Mouse (Mus musculus): Measurements from ENCODE around the gene Car5a.

Gene Car5a

DNA sequence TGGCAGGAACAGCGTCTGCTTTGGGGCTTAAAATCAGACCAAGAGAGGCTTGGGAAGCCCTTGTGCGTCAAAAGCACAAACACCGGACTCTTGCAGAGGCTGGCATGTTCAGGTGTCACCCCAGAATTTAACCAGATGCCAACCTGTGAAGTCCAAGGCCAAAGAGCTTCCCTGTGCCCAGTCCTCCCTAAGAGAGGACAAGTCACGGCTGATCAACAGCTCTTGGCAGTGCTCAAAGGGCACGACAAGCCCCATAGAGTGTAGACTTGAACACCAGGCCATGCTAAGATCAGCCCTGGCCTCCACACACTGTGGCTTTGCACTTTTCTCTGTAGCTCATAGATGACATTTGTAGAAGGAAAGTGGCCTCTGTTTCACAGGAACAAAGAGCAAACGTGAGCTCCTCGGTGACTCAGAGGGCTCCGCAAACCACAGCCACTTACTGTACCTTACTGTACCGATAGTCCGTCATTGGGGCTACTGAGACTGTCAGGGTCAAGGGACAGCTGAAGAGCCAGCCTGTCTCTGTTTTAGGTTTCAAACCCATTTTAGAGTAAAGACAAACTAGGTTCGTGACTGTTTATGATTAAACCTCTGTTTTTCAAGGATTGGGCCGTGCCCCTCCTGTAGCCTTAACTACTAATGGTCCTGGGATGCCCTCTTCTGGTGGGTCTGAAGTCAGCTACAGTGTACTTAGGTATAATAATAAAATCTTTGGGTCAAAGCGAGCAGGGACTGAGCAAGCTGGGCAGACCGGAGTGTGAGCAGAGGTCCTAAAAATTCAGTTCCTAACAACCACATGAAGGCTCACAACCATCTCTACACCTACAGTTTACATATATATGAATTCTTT lies 11.8 kb downstream of the Car5a start:
- no peak for DNase-seq (ENCODE audit: low spot score)

DNA sequence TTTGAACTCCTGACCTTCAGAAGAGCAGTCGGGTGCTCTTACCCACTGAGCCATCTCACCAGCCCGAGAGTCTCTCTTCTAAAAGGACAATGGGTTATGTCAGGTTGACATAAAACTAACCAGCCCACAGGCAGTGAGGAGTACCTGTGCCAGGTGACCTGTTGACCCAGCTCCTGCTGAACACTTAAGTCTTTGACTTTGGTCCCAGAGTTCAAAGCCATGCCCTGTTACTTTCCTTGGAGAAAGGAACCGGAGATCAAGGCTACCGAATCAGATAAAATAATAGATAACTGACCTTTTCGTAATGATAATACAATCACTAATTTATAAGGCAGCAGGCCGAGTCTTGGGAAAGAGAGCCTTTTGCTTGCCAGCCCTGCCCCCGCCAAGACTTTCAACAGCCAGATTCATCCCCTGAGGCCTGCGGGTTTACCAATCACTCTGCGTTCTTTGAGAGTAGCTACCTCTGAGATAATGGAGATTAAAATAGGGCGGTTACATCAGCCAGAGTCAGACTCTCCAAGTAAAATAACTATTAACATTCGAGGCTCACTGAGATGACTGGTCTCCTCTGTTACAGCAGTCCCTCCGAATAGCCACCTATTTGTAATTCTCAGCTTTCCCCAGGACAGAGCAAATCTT lies 12.6 kb downstream of the Car5a start:
- no peak for DNase-seq (ENCODE audit: low spot score)

- DNase-seq (ENCODE audit: low spot score): no peak
These were observed 13.1 kb downstream of the Car5a start for GRCm38 (mm10) chr8:121931571-121931970.

DNA sequence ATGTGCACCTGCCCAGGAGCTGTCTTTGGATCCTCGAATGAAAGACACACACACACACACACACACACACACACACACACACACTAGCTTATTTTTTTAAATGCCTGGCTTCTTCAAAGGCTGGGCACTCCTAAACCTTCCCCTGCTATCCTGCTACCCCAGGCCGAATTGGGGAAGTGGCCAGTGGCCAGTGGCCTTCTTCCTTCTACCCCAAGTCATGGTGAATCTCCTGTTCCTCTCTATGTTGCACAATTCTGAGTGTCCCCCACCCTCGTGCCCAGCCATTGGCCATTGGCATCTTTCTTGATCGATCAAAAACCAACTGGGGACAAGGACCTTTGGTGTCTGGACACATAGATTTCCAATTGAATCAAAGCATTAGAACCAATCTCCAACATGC lies 14.7 kb downstream of the Car5a start:
- no peak for DNase-seq (ENCODE audit: low spot score)

GRCm38 (mm10) chr8:121927316-121927715 lies 17.4 kb downstream of the Car5a start:
- peak; percentile 81 for DNase-seq (ENCODE audit: low spot score)

GRCm38 (mm10) chr8:121926266-121926665 lies 18.4 kb downstream of the Car5a start:
- DNase-seq (ENCODE audit: low spot score): no peak

DNA sequence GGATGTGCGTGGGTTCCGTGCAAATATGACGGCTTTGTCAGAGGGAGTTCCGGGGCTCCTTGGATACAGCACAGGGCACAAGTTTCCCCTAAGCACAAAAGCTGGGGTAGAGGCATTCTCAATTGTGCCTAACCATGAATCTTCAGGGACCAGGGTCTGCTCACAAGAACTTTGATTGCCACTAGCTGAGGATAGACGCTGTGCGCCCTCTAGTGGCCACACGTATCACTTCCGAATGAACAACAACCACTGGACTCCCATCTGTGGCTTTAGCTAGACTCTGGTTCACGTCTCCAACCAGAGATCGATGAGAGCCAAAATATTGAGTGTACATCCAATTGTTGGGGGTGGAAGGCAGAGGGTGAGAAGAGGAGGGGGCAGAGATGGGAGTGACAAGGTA lies 19.1 kb downstream of the Car5a start:
- peak; percentile 92 for DNase-seq (ENCODE audit: low spot score)

GRCm38 (mm10) chr8:121924681-121925080 lies 20.0 kb downstream of the Car5a start:
- no peak for DNase-seq (ENCODE audit: low spot score)

DNA sequence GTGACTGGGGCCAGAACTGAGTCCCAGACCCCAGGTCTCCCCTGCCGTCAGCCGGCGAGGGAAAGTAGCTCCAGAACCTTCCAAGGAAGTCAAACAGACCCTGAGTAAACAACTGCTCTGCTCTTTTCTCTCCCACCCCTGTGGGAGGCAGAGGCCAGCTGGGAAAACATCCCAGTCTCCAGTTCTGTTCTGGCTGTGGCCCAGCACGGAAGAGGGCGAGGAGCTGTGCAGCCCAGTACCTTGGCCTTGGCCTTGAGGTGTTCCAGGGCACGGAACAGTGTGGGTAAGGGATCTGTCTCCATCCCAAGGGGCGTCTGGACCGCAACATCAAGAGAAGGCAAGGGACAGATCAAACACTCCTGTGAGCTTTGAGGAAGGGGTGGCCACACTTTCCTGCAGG lies 22.6 kb downstream of the Car5a start:
- DNase-seq (ENCODE audit: low spot score): peak; percentile 88

- DNase-seq (ENCODE audit: low spot score): no peak
These were observed 23.1 kb downstream of the Car5a start for GRCm38 (mm10) chr8:121921582-121921981.

DNA sequence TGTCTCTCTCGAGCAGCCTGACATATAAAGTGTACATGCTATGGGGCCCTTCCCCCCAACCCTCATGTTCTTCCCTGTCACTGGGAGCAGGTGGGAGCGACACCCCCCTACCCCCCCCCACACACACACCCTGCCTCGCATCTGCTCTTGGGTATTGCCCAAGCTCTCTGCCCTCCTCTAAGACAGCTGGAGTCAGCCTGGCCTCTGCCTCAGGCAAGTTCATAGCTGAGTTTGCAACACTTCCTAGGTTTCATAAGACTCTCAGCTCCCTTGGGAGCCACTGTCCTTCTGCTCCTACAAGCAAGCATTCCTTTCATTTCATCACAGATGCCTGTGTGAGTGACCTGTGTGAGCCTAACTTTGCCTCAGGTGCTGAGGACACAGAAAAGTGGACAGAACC lies 25.0 kb downstream of the Car5a start:
- DNase-seq (ENCODE audit: low spot score): no peak

DNA sequence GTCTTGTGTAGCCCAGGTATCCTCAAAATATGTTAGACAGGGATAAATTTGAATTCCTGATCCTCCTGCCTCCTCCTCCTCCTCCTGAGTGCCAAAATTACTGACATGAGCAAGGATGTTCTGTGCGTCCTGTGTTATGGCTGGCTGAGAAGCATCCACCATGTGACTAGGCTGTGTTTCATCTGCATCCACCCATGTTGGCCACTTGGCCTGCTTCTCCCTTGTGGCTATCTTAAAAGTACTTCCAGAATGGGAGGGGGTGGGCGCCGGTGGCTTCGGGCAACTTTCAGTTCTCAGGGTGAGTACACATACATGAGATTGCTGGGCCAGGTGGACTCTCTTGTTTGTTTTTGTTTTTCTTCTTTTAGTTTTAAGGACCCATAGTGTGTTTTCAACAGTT lies 25.5 kb downstream of the Car5a start:
- no peak for DNase-seq (ENCODE audit: low spot score)

DNA sequence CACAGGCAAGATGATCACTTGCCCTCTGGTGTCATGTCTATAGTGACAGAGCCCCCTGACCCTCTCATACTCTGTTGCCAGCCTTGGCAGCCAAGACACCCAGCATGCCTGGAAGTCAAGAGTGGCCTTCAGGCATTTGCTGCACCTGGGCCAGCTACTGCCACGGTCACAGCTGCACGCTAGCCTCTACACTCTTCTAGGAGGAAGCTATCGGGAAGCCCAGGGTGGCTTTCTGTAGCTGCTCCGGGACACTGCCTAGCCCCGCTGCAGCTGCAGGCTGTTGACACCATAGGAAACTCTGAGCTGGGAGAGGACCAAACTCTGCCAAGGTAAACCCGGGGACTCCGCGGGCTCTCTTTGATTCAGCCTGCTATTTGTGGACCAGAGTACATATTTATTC lies 31.3 kb downstream of the Car5a start:
- no peak for DNase-seq (ENCODE audit: low spot score)

- DNase-seq (ENCODE audit: low spot score): no peak
These were observed 31.9 kb downstream of the Car5a start for GRCm38 (mm10) chr8:121912831-121913230.

DNA sequence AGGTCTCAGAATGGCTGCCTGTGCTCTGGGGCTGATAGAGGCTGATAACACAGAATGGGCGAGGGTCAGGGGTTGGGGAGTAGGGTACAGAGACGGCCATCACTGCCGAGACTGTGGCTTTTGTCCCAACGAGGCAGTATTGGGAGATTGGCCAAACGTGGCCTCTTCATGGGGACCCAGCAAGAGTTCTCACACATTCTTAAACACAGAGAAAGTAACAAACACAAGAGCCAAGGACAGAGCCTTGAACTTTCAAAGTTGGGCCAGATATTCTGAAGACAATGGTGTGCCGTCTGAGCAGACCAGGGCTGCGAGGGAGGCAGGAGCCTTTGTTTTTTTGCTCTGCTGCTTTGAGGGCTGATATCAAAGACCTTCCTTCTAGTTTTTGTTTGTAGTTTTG lies 32.7 kb downstream of the Car5a start:
- DNase-seq (ENCODE audit: low spot score): no peak

DNA sequence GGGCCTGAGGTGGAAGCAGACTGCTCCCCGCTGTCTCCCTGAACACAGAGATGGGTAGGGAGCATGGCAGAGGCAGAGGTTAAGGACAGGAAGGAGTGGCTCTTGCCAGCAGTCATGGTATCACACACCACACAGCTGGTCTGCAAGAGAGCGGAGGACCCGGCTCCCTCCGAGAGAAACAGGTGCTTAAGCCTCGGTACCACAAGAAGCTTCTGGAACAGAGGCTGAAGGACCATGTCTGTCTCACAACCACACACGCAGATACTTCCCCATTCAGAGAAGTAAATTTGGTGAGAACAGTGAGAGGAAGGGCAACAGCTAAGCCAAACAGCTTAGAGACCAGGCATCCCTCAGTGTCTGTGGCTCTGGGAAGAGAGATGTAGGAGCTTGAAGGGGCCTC lies 33.3 kb downstream of the Car5a start:
- DNase-seq (ENCODE audit: low spot score): no peak

DNA sequence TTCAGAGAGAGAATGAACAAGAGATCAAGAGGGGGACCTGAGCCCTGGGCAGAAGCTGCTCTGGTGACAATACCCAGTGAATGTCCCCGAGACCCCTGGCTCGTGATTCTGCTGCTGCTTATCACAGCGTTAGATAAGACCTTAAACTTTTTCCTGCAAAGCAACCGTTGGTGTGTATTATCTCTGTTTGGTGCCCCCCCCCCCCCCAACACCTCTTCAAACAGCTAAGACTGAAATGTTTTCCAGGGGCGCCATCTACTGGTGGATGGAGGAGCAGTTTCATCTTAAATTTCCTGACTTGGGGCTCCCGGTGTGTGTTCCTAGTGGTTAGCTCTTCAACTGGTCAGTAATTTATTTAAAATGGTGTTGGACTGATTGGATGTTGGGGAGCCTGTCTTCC lies 35.0 kb downstream of the Car5a start:
- DNase-seq (ENCODE audit: low spot score): peak; percentile 89

GRCm38 (mm10) chr8:121909148-121909541 lies 35.6 kb downstream of the Car5a start:
- DNase-seq (ENCODE audit: low spot score): no peak

DNA sequence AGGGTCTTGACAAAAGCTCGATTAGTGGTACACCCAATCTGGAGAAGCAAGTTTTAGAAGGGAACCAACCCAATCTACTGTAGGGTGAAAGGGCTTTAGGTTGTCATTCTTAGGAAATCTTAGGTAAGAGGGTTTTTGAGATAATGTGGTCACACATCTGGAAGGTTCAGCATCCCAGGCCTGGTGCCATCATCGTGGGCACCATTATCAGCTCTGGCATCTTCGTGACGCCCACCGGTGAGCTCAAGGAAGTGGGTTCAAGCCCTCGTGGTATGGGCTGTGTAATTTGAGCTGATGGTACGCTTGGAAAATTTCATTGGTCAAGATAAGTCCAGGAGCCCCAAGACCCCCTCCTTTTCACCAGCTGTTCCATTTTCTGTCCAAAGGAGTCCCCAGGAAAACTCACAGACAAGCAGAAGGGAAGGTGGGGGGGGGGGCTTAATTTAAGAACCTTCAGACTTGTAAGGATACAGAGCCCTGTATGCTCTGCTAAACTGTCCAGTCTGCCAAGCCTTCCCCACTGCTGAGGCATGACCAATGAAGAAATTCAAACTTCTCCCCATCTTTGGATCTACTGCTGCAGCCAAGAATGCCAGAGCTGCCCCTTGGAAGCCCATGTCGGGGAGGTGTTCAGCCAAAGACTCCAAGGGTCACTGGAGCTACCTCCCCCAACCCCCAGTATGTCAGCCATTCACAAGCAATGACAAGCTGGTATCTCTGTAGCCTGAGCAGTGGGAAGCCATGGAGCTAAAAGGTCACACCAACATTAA lies 36.1 kb downstream of the Car5a start:
- DNase-seq (ENCODE audit: low spot score): no peak

GRCm38 (mm10) chr8:121907587-121908248 lies 37.0 kb downstream of the Car5a start, which contains the start of gene Slc7a5:
Gene Slc7a5 (minus strand): TSS chr8:121907694.
- DNase-seq (ENCODE audit: low spot score): peak; percentile 100

GRCm38 (mm10) chr8:121906542-121907512 lies 37.9 kb downstream of the Car5a start:
- peak; percentile 62 for DNase-seq (ENCODE audit: low spot score)
